Mouse (Mus musculus): ENCODE data around the gene Tbc1d9. TPM values are rescaled to one million over a fixed set of nuclear protein-coding genes. Genes with fewer than 3 reads are reported as not detected.

Gene Tbc1d9
- polyA plus RNA-seq, 1 experiment = 0.45 TPM

DNA sequence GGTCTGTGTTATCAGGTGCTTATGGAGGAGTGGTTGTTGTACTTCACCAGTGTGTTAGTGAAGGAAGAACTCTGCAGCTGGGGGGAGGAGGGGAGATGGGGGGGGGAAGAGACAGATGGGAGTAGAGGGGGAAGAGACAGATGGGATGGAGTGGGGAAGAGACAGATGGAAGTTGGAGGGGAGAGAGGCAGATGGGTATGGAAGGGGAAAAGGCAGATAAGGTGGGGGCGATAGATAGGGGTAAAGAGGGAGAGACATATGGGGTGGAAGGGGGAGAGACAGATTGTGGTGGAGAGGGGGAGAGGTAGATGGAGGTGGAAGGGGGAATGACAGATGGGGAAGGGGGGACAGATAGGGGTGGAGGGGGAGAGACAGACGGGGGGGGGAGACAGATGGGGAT lies 11.6 kb downstream of the Tbc1d9 start:
- H3K36me3 ChIP-seq (replicated peaks; ENCODE audit: low read length) = no peaks in the 10 kb centered on the region
- no peak overlapping the region for H3K4me3 ChIP-seq (replicated peaks)
- H3K9me3 ChIP-seq = no peaks in the 10 kb centered on the region
- H3K4me1 ChIP-seq = peaks cover 11% of the 10 kb centered on the region
- H3K27me3 ChIP-seq (replicated peaks) = peaks cover 20% of the 10 kb centered on the region
- TF ChIP-seq GATA1 (IDR thresholded peaks at IDR 0.05; ENCODE audit: borderline replicate concordance, low read length) (no peak), FLI1 (IDR thresholded peaks at IDR 0.05; ENCODE audit: low read length) (no peak)

DNA sequence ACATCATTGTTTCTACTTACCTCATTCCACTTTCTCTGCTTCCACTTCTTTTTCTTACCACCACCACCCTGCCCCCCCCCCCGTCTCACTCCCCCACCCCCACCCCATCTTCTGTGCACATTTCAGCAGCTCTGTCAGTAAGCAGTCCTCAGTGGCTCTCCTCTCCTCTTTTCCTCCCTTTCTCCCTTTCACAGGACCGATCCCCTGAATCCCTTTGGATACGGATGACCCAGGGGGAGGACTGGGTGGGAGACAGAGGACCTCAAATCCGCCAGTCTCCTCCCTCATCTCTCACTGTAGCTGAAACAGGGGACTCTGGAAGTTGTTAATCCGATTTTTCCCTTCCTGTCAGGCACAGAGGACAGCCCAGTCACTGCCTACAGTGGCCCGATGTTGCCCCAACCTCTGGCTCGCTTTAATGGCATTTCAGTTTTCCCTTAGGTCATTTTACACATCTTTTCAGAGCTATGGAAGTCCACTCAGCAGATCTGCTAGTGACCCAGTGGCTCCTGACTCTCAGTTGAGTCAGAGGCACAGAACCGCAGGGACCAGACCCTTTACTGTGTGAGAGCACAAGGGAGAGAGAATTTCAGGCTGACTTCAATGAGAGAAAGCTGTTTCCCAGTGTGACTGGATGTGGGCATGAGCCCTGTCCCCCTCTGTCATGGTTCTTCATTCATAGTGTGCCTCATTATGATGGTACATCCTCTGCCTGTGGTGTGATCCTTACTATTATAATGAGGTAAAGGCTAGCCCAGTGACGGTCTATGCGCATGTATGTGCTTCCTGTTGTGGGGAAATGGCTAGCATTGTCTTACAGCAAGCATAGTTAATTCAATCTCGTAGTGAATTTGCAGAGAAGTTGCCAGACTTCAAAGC lies 12.4 kb downstream of the Tbc1d9 start:
- no peak overlapping the region for H3K4me3 ChIP-seq (replicated peaks)
- TF ChIP-seq GATA1 (IDR thresholded peaks at IDR 0.05; ENCODE audit: borderline replicate concordance, low read length) (no peak), FLI1 (IDR thresholded peaks at IDR 0.05; ENCODE audit: low read length) (no peak)
- H3K36me3 ChIP-seq (replicated peaks; ENCODE audit: low read length) = no peaks in the 10 kb centered on the region
- peaks cover 20% of the 10 kb centered on the region for H3K27me3 ChIP-seq (replicated peaks)
- no peaks in the 10 kb centered on the region for H3K9me3 ChIP-seq
- H3K4me1 ChIP-seq = peaks cover 11% of the 10 kb centered on the region

- no peaks in the 10 kb centered on the region for H3K36me3 ChIP-seq (replicated peaks; ENCODE audit: low read length)
- H3K27me3 ChIP-seq (replicated peaks) = peaks cover 20% of the 10 kb centered on the region
- H3K4me3 ChIP-seq (replicated peaks) = no peak overlapping the region
- H3K4me1 ChIP-seq = peaks cover 11% of the 10 kb centered on the region
- no peaks in the 10 kb centered on the region for H3K9me3 ChIP-seq
- no peak for TF ChIP-seq GATA1 (IDR thresholded peaks at IDR 0.05; ENCODE audit: borderline replicate concordance, low read length)
- no peak for TF ChIP-seq FLI1 (IDR thresholded peaks at IDR 0.05; ENCODE audit: low read length)
Observed at GRCm38 (mm10) chr8:83178228-83178742, 13.1 kb downstream of the Tbc1d9 start.

DNA sequence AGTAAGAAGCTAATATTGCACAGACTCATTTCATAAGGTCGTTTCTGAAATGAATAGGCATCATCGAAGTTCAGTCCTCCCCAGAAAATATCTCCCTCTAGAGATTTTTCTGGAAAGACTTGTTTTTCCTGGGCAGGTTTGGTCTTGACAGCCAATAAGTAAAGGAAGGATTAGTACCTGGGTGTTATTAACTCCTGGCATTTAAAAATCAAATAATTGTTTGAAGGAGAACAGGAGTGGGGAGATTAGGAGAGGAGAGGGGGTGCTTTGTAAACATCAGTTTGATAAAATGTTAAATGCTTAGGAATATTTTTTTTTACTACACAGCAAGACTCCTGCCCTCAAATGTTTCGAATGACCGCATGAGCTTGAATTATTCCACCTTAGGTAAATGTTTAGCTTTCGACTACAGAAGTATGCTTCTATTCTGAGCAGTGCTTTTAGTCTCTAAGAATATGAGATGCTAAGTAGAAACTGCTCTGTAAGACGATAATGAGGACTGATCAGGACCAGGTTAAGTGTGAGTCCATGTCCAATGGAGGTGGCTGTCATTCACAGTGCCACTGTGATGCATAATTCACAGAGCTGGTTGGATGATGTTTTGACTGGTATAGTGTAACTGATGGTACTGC lies 16.8 kb downstream of the Tbc1d9 start:
- Histone ChIP-seq H3K9me3 (no peaks in the 10 kb centered on the region), H3K36me3 (replicated peaks; ENCODE audit: low read length) (no peaks in the 10 kb centered on the region), H3K4me3 (replicated peaks) (no peak overlapping the region), H3K27me3 (replicated peaks) (peaks cover 17% of the 10 kb centered on the region), H3K4me1 (peaks cover 11% of the 10 kb centered on the region)
- TF ChIP-seq GATA1 (IDR thresholded peaks at IDR 0.05; ENCODE audit: borderline replicate concordance, low read length) (no peak), FLI1 (IDR thresholded peaks at IDR 0.05; ENCODE audit: low read length) (no peak)

DNA sequence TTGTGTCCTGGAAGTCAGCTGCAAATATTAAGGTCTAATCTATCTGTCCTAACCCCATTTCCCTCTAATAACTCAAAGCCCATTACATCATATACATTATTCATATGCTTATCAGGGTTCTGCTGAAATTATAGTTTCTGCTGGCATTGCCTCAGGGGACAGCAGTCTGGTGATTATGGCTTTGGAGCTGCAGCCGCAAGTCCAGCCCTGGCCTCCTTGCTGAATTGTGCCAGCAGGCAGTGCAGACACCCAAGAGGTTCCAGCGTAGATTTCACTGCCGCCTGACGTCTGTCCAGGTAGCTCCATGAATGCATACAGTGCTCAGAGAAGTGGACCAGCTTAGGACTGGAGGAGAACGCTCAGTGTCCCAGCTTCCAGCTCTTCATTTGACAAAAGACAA lies 17.6 kb downstream of the Tbc1d9 start:
- Histone ChIP-seq H3K4me3 (replicated peaks) (no peak overlapping the region), H3K9me3 (no peaks in the 10 kb centered on the region), H3K27me3 (replicated peaks) (peaks cover 14% of the 10 kb centered on the region), H3K36me3 (replicated peaks; ENCODE audit: low read length) (no peaks in the 10 kb centered on the region), H3K4me1 (peaks cover 5% of the 10 kb centered on the region)
- TF ChIP-seq FLI1 (IDR thresholded peaks at IDR 0.05; ENCODE audit: low read length) = no peak
- no peak for TF ChIP-seq GATA1 (IDR thresholded peaks at IDR 0.05; ENCODE audit: borderline replicate concordance, low read length)

DNA sequence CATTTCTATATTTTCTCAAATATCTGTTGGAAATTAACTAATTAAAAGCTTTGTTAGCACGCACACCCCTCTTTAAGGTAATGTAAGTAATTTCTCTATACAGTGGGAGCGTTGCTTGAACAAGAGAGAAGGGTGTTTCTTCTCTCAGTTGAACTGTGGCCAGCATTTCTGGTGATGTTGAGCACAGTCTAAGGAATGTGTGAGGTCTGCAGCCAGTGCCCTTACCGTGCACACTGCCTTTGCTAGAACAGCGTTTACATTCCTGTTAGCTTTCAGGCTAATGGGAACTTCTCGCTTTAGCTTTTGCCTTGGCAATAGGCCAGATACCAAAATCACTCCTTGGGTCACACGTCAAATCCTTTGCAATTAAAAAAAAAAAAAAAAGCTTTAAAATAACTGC lies 21.2 kb downstream of the Tbc1d9 start:
- Histone ChIP-seq H3K27me3 (replicated peaks) (peaks cover 9% of the 10 kb centered on the region), H3K9me3 (no peaks in the 10 kb centered on the region), H3K36me3 (replicated peaks; ENCODE audit: low read length) (no peaks in the 10 kb centered on the region), H3K4me3 (replicated peaks) (no peak overlapping the region), H3K4me1 (no peaks in the 10 kb centered on the region)
- TF ChIP-seq GATA1 (IDR thresholded peaks at IDR 0.05; ENCODE audit: borderline replicate concordance, low read length) = no peak
- no peak for TF ChIP-seq FLI1 (IDR thresholded peaks at IDR 0.05; ENCODE audit: low read length)

GRCm38 (mm10) chr8:83187363-83187962 lies 22.3 kb downstream of the Tbc1d9 start:
- H3K4me3 ChIP-seq (replicated peaks) = no peak overlapping the region
- TF ChIP-seq GATA1 (IDR thresholded peaks at IDR 0.05; ENCODE audit: borderline replicate concordance, low read length) (no peak), FLI1 (IDR thresholded peaks at IDR 0.05; ENCODE audit: low read length) (no peak)
- peaks cover 13% of the 10 kb centered on the region for H3K27me3 ChIP-seq (replicated peaks)
- H3K9me3 ChIP-seq = no peaks in the 10 kb centered on the region
- H3K36me3 ChIP-seq (replicated peaks; ENCODE audit: low read length) = no peaks in the 10 kb centered on the region
- no peaks in the 10 kb centered on the region for H3K4me1 ChIP-seq

DNA sequence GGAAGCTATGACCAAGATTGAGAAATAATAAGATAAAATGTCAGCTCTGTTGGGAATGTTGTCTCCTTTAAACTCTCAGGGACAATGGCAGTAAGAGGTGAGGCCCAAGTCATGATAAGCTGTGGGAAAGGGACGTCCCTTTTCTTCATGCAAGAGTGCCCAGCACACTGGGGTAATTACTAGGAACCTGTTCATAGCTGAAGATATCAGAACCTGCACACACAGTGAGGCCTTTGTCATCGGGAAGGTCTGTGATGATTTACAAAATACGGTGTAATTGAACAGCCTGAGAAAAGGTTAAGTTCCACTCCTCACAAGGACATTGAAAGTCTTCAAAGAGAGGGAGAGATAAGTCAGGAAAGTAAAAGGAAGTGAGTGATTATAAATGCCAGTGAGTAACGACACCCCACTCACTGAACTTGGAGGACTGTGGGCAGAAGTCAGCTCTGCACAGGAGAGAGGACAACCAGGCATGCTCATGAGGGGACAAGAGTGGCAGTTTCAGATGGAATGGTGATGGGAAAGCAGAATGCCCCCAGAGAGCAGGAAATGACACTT lies 24.5 kb downstream of the Tbc1d9 start:
- Histone ChIP-seq H3K4me3 (replicated peaks) (no peak overlapping the region), H3K4me1 (no peaks in the 10 kb centered on the region), H3K9me3 (no peaks in the 10 kb centered on the region), H3K36me3 (replicated peaks; ENCODE audit: low read length) (no peaks in the 10 kb centered on the region), H3K27me3 (replicated peaks) (peaks cover 13% of the 10 kb centered on the region)
- no peak for TF ChIP-seq FLI1 (IDR thresholded peaks at IDR 0.05; ENCODE audit: low read length)
- no peak for TF ChIP-seq GATA1 (IDR thresholded peaks at IDR 0.05; ENCODE audit: borderline replicate concordance, low read length)

- no peak for TF ChIP-seq GATA1 (IDR thresholded peaks at IDR 0.05; ENCODE audit: borderline replicate concordance, low read length)
- no peak for TF ChIP-seq FLI1 (IDR thresholded peaks at IDR 0.05; ENCODE audit: low read length)
- Histone ChIP-seq H3K9me3 (no peaks in the 10 kb centered on the region), H3K36me3 (replicated peaks; ENCODE audit: low read length) (no peaks in the 10 kb centered on the region), H3K4me1 (no peaks in the 10 kb centered on the region), H3K27me3 (replicated peaks) (peaks cover 12% of the 10 kb centered on the region), H3K4me3 (replicated peaks) (no peak overlapping the region)
Observed at GRCm38 (mm10) chr8:83196088-83196487, 30.9 kb downstream of the Tbc1d9 start.

Measured in megakaryocyte, embryonic 14.5 days (primary cell).